ENCODE assay signal across 8 mouse cellular contexts in genomic region chr8:119910547-119911257, GRCm38 (mm10). TPM values are rescaled to one million over a fixed set of nuclear protein-coding genes. Genes with fewer than 3 reads are reported as not detected.
A peak's percentile ranks its signal among the peaks of the same experiment; 100 is the strongest.
DNase-seq lines count a peak whose midpoint lies in the region; ATAC-seq and TF ChIP-seq lines count a peak whose summit lies in the region.

Gene Gm20388, plus strand, starts transcription at chr8:119910841.

- no peak for TF ChIP-seq POLR2A in bone marrow macrophage, adult 2 months (IDR thresholded peaks at IDR 0.05; ENCODE audit: borderline replicate concordance, low read depth, low read length)

- no peaks in the 10 kb centered on the region for H3K9me3 ChIP-seq in embryonic facial prominence, embryonic 15.5 days (replicated peaks)
- no peaks in the 10 kb centered on the region for H3K9me3 ChIP-seq in limb, embryonic 13.5 days
- no peaks in the 10 kb centered on the region for H3K9me3 ChIP-seq in midbrain, embryonic 15.5 days

- DNase-seq in A20 (ENCODE audit: low read depth, low spot score): peak; percentile 92
- peak; percentile 87 for DNase-seq in heart, adult 8-10 months (ENCODE audit: low spot score)
- peak; percentile 93 for DNase-seq in kidney, adult 9 months
- DNase-seq in spleen, adult 18-20 months: peak; percentile 88 to 97

- peak within 1 kb of the TSS; percentile 98 for H3K4me2 ChIP-seq in embryonic facial prominence, embryonic 15.5 days (replicated peaks)
- H3K4me2 ChIP-seq in limb, embryonic 13.5 days (replicated peaks): peak within 1 kb of the TSS; percentile 92
- H3K4me2 ChIP-seq in midbrain, embryonic 15.5 days: peak within 1 kb of the TSS; percentile 69

- WGBS in embryonic facial prominence, embryonic 15.5 days: under 1% methylated on average over 96 of the region's 97 CpGs
- WGBS in limb, embryonic 13.5 days: under 1% methylated on average over 96 of the region's 97 CpGs
- under 1% methylated on average over 94 of the region's 97 CpGs for WGBS in midbrain, embryonic 15.5 days

- H3K36me3 ChIP-seq in embryonic facial prominence, embryonic 15.5 days: no peaks in the 10 kb centered on the region
- no peaks in the 10 kb centered on the region for H3K36me3 ChIP-seq in limb, embryonic 13.5 days
- H3K36me3 ChIP-seq in midbrain, embryonic 15.5 days (replicated peaks): no peaks in the 10 kb centered on the region

- peak; percentile 96 for ATAC-seq in embryonic facial prominence, embryonic 15.5 days (ENCODE audit: insufficient number of reproducible peaks, low FRiP score, low TSS enrichment, low read depth)
- ATAC-seq in limb, embryonic 13.5 days (ENCODE audit: low FRiP score, low read depth): peak; percentile 95
- ATAC-seq in midbrain, embryonic 15.5 days (replicated peaks): peak; percentile 96

- H3K27me3 ChIP-seq in embryonic facial prominence, embryonic 15.5 days: peaks cover 3% of the 10 kb centered on the region; the same call in 1 of the 2 replicates
- no peaks in the 10 kb centered on the region for H3K27me3 ChIP-seq in limb, embryonic 13.5 days
- H3K27me3 ChIP-seq in midbrain, embryonic 15.5 days (replicated peaks): no peaks in the 10 kb centered on the region

- peak within 1 kb of the TSS; percentile 53 for H3K27ac ChIP-seq in bone marrow macrophage, adult 2 months (ENCODE audit: insufficient read depth, low read depth, low read length)
- peak within 1 kb of the TSS; percentile 95 for H3K27ac ChIP-seq in embryonic facial prominence, embryonic 15.5 days (replicated peaks)
- H3K27ac ChIP-seq in limb, embryonic 13.5 days: peak within 1 kb of the TSS; percentile 92
- H3K27ac ChIP-seq in midbrain, embryonic 15.5 days: peak within 1 kb of the TSS; percentile 97

- peaks cover 32% of the 10 kb centered on the region for H3K4me1 ChIP-seq in bone marrow macrophage, adult 2 months (ENCODE audit: control insufficient read depth, insufficient read depth, low read length)
- peaks cover 38% of the 10 kb centered on the region for H3K4me1 ChIP-seq in embryonic facial prominence, embryonic 15.5 days
- H3K4me1 ChIP-seq in limb, embryonic 13.5 days: peaks cover 35% of the 10 kb centered on the region
- peaks cover 43% of the 10 kb centered on the region for H3K4me1 ChIP-seq in midbrain, embryonic 15.5 days

- H3K4me3 ChIP-seq in bone marrow macrophage, adult 2 months (ENCODE audit: insufficient read depth, low read length): peak within 1 kb of the TSS; percentile 88
- H3K4me3 ChIP-seq in embryonic facial prominence, embryonic 15.5 days (replicated peaks): peak within 1 kb of the TSS; percentile 93
- H3K4me3 ChIP-seq in limb, embryonic 13.5 days: peak within 1 kb of the TSS; percentile 78
- H3K4me3 ChIP-seq in midbrain, embryonic 15.5 days: peak within 1 kb of the TSS; percentile 84

- TF ChIP-seq CTCF in bone marrow macrophage, adult 2 months (IDR thresholded peaks at IDR 0.05; ENCODE audit: low read depth, low read length): no peak

- H3K9ac ChIP-seq in embryonic facial prominence, embryonic 15.5 days: peak within 1 kb of the TSS; percentile 94
- H3K9ac ChIP-seq in limb, embryonic 13.5 days: peak within 1 kb of the TSS; percentile 93
- H3K9ac ChIP-seq in midbrain, embryonic 15.5 days: peak within 1 kb of the TSS; percentile 95

RNA-seq across cellular contexts. Expression of gene Gm20388, which starts in this region (rescaled TPM):
- 32.7 and 45.3 TPM in 2 replicates for polyA plus RNA-seq in bone marrow macrophage, adult 2 months (2012; ENCODE audit: insufficient read depth, insufficient read length, missing spikeins)
- 5.9 and 8.0 TPM in 2 replicates for polyA plus RNA-seq in embryonic facial prominence, embryonic 15.5 days (2015; fragmentation: Nextera tagmentation; extraction: Ambion mirVana)
- 1 to 10 TPM in 2 of 4 experiments, not detected in 2; 4.2 to 6.7 TPM for total RNA-seq in heart, adult 8-10 months (2022)
- polyA plus RNA-seq in limb, embryonic 13.5 days (2015; fragmentation: Nextera tagmentation; extraction: Ambion mirVana): 3.2 and 7.1 TPM in 2 replicates
- polyA plus RNA-seq in midbrain, embryonic 15.5 days (2015; fragmentation: Nextera tagmentation; extraction: Ambion mirVana): 5.6 TPM in 1 of 2 replicates, not detected in the other

Comparison
In these comparisons a context has a peak if more than half of its experiments do, and no peak if none do; other contexts are left out.
1. Peak in every context shown above with its lines: DNase-seq, ATAC-seq, H3K4me3 ChIP-seq and H3K27ac ChIP-seq.